Mouse (Mus musculus) ES-E14 (cell line): ENCODE data around the gene Dlx4.

ENCODE experiments used
- CHD2 ChIP-seq: IDR thresholded peaks from 2 replicates; pipeline ENCODE4 v1.6.1; 2014; ENCODE audit warnings: mild to moderate bottlenecking, low read depth, low read length, inconsistent platforms
- HCFC1 ChIP-seq: IDR thresholded peaks from 2 replicates; pipeline ENCODE4 v1.6.1; 2012; ENCODE audit warnings: low read length, inconsistent platforms, borderline replicate concordance; ENCODE audit not compliant: insufficient read depth
- ZNF384 ChIP-seq: IDR thresholded peaks from 2 replicates; pipeline ENCODE4 v1.6.1; 2012; ENCODE audit warnings: low read depth, low read length, inconsistent platforms

- TF ChIP-seq ZNF384 (no peak), CHD2 (no peak), HCFC1 (no peak)
These were observed 15.3 kb downstream of the Dlx4 start for GRCm38 (mm10) chr11:95130668-95131252.
